Mouse (Mus musculus) thymus, adult 18-20 months (tissue): ENCODE data around the gene Hemk1.

Experiments used
- DNase-seq, 2 experiments: peaks; one replicate each; pipeline ENCODE4 v3.0.0; 2022; ENCODE audit warnings: mixed read lengths in 2 of 2

The Hemk1 gene

DNA sequence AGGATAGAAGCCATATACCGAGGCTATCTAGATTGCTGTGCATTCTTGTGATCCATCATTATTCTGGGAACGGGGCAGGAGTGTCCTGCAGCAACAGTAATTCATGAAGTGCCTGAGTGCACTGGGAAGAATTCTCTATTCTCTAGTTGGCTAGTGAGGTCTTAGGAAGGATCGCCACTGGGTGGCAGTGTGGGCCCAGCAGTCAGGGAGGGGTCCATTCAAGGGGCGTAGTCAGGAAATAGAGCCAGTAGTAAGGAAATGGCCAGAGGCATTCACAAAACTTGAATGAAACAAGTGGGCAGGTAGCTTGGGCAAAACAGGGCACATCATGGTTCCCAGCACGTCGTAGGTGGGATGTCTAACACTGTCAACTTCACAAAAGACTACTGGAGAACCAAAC lies 43.9 kb downstream of the Hemk1 start:
- peak; percentile 46 to 58 for DNase-seq

DNA sequence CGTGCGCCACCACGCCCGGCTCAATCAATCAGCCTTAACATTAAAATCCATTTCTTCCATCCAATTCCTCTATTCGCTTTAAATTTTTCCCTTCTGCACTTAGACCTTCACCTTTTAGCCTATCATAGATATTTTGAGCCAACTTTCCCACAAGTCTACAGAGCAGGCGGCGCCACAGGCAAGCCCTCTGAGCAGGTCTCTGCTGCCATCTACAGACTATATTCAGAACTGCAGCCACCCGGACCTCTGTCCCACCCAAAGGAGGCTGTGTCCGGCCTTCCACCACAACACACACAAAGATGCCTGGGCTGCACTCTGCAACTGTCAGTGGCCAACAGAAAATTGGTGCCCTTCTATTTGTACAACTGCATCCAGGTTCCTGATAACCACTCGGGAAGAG lies 47.3 kb downstream of the Hemk1 start:
- peak; percentile 50 to 54 for DNase-seq

DNA sequence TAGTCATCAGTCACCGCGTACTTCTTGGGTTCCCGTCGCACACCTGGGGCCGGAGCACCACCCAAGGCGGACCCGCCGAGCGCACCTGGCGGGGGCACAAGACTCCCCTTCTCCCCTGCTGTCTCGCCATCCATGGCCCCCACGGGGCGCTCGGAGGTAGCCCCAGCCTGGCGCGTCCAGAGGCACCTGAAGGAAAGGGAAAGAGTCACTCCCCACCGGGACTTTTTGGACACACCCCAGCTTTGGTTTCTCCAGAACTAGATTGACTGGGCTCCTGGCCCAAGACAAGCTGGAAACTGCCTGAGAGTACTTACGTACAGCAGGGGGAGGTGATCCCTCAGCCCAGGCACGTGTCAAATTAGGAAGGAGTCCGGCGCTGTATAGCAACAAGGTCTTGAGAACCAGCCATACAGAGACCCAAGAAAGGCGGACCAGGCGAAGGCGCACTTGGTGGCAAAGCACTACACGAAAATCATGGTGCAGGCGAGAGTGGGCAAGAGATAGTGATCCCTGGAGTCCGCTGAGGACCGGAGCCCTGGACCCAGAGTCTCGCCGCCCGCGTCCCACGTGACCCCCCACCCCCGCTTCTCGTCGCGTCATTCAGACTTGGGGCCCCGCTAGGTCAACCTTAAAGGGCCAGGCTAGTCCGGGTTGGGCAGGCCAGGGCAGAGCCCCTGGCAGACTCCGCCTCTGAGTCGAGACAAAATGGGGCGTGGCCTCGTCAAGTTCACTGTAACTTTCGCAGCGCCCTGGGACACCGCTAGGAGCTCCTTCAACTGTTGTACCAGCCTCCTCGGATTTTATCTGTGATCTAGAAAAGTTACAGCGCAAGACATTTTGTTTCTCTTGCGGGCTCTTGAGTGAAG lies 48.7 kb downstream of the Hemk1 start, which contains the start of gene Mapkapk3:
Gene Mapkapk3, minus strand, starts transcription at position 667 of the 866 bp plus-strand sequence.
- peak; percentile 76 to 86 for DNase-seq

- DNase-seq = peak in 1 of 2 experiments; percentile 55
Observed at GRCm38 (mm10) chr9:107288711-107289110, 49.4 kb downstream of the Hemk1 start.

DNA sequence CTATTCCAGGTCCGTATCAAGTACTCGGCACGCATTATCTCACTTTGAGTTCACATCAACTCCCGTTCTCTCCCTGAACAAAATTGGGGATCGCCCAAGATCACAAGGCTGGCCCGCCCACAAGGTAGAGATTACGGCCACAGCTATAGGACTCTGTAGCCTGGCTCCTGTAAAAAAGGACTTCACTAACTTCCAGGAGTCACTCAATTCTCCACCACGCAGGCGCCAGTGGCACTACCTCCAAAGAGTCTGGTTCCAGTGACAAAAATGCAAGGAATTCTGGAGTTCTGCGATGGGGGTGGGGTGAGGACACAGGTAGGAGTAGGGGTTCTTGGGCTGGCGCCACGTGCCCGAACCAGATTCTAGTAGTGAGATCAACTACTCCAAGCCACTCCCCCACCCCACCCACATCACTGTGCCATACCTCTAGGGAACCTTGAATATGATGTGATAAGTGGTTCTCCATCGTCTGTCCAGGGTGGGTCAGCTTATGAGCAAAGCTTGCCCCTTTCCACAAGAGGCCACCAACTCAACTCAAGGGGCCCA lies 50.0 kb downstream of the Hemk1 start:
- no peak for DNase-seq

DNA sequence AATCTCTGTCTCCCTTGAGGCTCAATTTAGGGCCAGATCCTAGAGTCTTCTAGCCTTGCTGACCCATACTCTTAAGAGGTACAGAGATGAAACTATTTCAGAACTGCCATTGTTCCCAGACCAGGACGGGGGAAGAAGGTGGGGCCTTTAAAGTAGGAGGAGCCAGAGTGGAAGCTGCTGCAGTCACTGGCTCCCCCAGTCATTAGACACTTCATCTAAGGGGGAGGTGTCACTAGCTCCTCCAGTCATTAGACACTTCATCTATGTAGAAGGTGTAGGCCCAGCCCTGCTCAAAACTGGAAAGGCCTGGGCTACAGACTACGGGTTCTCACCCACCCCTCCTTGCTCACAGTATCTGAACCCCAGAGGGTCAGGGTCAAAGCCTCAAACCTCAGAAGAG lies 50.9 kb downstream of the Hemk1 start:
- DNase-seq = no peak

- DNase-seq = no peak
Observed at GRCm38 (mm10) chr9:107285009-107285408, 53.1 kb downstream of the Hemk1 start.

DNA sequence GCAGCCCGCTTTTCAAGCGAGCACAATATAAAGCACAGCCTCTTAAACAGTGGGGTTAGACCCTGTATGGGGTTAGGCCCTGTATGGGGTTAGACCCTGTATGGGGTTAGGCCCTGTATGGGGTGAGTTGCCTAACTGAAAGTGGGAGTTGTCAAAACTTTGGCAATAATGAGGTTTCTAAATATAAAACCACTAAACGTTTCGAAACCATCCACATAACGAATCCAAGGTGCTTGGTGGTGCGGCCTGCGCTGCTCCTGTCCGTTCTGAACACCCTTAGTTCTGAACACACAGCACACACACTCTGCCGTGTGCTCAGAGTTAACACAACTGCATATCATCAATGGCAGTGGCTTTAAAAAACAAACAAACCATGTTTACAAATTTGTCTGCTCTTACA lies 55.2 kb downstream of the Hemk1 start:
- DNase-seq = no peak

- DNase-seq = no peak
Observed at GRCm38 (mm10) chr9:107281241-107281987, 56.7 kb downstream of the Hemk1 start.

DNA sequence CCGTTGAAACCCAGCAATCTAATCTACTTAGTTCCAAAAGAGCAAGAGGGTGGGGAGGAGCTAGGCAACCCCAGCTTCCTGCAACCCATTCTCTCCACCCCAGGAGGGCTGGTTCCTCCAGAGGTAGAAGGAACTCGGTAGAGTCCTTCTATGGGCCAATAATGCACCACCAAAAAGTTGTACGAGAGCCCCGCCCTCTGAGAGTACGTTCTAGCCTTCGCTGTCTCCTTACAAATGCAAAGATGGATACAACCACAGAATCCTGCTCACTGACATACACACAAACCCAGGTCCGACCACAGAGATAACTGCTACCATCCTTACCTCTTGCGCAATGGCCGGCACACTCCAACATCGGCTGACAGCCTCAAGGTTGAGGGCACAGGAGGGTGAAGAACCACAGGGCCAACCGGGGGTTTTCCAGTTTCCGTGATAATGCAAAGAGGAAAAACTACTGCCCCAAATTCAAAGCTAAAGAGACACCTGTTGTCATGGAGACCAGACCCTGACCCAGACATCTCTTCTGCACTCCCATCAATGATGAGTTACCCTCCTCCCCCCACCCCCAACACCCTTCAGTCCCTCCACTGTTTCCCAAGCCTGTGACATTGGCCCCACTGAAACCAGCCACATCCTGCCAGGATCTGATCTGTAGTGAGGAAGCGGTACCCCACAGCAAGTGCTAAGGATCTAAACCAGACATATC lies 57.7 kb downstream of the Hemk1 start:
- no peak for DNase-seq

DNA sequence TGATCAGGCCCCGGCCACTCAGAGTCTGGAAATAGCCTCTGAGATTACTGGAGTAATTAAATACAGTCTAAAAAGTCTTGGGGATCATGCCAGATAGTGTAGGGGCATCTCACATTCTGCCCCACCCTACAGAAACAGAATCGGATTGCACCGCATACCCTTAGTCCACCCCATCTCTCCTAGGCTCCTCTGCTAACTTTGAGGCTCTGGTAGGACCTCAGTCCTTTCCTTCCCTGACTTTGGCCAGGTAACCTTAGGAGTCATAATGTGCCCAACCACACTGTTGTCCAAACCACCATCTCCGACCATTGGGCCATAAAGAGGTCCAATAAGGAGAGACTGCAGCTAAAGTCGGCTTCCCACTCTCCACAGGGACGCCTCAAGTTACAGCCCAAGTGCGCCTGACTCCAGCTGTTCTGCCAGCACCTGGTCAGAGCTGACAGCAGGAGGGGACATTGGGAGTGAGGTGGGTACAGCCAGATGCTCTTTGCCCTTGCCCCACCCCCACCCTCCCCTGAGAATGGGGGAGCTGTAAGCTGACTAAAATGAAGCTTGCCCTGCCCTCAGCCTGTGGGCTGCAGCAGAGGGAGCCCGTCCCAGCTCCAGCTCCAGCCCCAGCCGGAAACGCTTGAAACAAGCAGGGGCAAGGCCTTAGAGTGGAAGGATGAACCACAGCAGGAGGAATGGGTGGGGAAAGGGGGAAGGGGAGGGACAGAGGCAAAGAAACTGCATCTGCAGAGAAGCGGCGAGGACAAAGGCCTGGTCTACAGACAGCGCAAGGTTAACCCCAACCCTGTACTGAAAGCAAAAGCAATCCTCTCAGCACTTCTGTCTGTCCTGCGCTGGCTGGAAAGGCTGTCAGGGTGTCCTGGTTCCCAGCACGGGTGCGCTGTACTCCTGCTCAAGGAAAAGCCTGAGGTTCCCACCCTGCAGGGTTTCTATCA lies 58.5 kb downstream of the Hemk1 start:
- DNase-seq = no peak

DNA sequence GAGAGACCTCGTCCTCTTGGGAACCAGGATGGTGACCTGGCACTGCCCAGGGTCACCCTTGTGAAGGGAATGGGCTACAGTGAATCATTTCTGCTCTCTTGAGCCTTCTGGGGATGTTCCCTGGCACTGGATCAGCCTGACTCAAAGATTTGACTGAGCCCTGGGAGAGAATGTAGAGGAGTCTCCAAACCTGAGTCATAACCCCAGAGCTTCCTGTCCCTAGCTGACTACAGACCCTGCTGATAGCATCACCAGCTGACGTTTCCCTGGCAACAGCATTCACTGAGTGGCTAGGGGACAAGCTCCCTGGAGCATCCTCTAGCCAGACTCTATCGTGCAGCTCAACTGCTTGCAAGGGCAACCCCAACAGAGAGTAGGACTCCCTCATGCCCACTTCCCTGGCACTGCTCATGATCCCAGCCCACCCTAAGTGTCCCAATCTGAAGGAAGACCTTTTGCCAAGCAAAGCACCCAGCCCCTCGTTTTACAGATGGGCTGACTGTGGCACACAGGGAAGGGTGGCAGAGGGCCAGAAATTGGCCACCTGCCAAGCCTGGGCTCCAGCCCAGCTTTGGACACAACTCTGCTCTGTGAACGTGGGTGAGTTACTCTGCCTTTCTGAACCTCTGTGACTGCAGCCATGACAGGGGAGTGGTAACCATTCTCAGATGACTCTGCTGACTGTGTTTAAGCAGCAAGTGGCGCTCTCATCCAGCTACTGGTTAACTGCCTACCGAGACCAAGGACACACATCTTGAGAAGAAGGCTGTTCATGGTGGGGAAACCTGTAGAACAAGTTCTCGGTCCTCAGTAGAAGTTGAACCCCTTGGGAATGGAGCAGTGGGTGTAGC lies 59.4 kb downstream of the Hemk1 start:
- DNase-seq = no peak

DNA sequence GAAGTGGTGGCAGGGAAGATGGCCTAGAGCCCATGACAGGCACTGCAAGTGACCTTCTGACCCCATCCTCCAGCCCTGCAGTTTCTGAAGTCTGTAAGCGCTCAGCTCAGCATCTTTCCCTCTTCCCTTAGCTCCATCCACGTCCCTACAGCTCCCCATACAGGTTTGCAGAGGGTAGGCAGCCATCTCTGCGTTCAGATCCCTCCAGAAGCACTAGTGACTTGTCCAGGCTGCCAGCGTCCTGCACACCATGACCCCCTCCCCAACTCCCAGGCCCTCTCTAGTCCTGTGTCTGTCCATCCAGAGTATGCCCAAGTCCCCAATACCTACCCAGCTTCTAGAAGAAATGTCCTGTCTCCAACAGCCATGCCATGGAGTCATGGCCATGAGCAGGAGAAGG lies 60.0 kb downstream of the Hemk1 start:
- no peak for DNase-seq

DNA sequence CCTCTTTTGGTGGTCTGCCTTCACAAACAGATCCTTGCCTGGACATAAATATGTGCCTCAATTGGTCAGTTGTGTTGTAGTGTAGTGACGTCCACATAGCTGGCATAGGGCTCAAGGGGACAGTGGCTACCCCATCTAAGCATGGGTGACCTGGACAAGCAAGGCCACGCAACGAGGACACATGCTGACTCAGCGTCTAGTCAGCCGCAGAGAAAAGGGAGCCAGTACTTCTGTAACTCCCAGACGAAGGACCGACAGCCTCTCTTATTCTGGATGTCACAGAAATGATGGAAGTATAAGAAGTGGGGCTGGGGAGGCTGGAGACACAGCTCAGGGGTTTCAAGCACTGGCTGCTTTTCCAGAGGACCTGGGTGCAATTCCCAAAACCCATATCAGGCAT lies 60.5 kb downstream of the Hemk1 start:
- no peak for DNase-seq
